Mouse (Mus musculus) hindbrain, embryonic 14.5 days (tissue): Measurements from ENCODE around the gene Gm4981. TPM values are rescaled to one million over a fixed set of nuclear protein-coding genes. Genes with fewer than 3 reads are reported as not detected.
"Not testable (repeated sequence)": the region's sequence is repeated elsewhere in the genome, so short reads cannot be mapped to it uniquely, and the experiment has no call there.

Experiments used
- ATAC-seq: fragments of 200-750 bp; cut with Nextera tagmentation; 2 replicates; pipeline ENCODE4 v1.8.0; 2017; ENCODE audit warnings: moderate number of reproducible peaks, mild to moderate bottlenecking, moderate TSS enrichment, moderate library complexity; ENCODE audit not compliant: low FRiP score
- DNase-seq: peaks from one replicate; pipeline ENCODE4 v3.0.0-alpha.2; 2015; ENCODE audit warnings: low spot score
- H3K27ac ChIP-seq: fragments of 300-500 bp; sonication (generic); 2 replicates; pipeline ENCODE4 v1.5.1; 2014; ENCODE audit warnings: mild to moderate bottlenecking, moderate library complexity
- H3K27me3 ChIP-seq: fragments of 300-500 bp; sonication (generic); 2 replicates; pipeline ENCODE4 v1.6.1; 2014; ENCODE audit warnings: mild to moderate bottlenecking, low read length, mixed read lengths; ENCODE audit not compliant: control insufficient read depth, insufficient read depth
- H3K36me3 ChIP-seq: fragments of 300-500 bp; sonication (generic); replicated peaks from 2 replicates; pipeline ENCODE4 v1.6.1; 2014; ENCODE audit not compliant: control insufficient read depth, insufficient read depth
- H3K4me1 ChIP-seq: fragments of 300-500 bp; sonication (generic); replicated peaks from 2 replicates; pipeline ENCODE4 v1.6.1; 2014; ENCODE audit warnings: antibody characterized with exemption, low read length, mixed read lengths; ENCODE audit not compliant: control insufficient read depth, insufficient read depth
- H3K4me2 ChIP-seq: fragments of 300-500 bp; sonication (generic); replicated peaks from 2 replicates; pipeline ENCODE4 v1.6.1; 2014; ENCODE audit warnings: mild to moderate bottlenecking, moderate library complexity
- H3K4me3 ChIP-seq: fragments of 300-500 bp; sonication (generic); replicated peaks from 2 replicates; pipeline ENCODE4 v1.5.1; 2014; ENCODE audit warnings: mild to moderate bottlenecking, low read length
- H3K9ac ChIP-seq: fragments of 300-500 bp; sonication (generic); 2 replicates; pipeline ENCODE4 v1.6.1; 2014
- H3K9me3 ChIP-seq: fragments of 300-500 bp; sonication (generic); 2 replicates; pipeline ENCODE4 v1.6.1; 2016; ENCODE audit warnings: low read length; ENCODE audit not compliant: control insufficient read depth
- WGBS: fragments of 180-500 bp; shearing (Covaris S2); extraction: QIAGEN DNeasy Blood & Tissue Kit; methylation state at CpG from one replicate; pipeline ENCODE4 v1.1.7; 2014; 5-methylcytosine and 5-hydroxymethylcytosine counted together
- polyA plus RNA-seq: library from polyadenylated mRNA; unstranded; fragments of >200 nt; fragmentation: Nextera tagmentation; extraction: Ambion mirVana; gene quantifications from 2 replicates; pipeline ENCODE4 v1.2.1, GENCODE M21; 2014

Gm4981 gene
- polyA plus RNA-seq = not detected in 2 replicates

DNA sequence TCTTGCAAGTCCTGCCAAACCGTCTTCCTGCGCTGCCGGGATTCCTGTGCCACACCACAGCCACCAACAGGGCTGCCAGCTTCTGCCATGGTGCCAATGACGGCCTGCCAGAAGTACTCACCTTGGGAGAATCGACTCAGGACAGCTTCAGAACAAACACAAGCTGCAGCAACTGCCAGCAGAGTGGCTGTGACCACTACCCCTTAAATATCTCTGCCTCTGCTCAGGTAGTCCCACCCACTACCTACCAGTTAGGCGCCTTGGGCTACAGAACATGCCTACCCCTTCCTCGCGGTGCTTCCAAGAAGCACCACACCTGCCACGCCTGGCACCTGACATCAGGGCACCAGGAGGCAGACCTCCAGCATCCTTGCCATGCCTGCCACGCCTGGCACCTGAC is at the start of gene Gm4981:
Gm4981 (minus strand) TSS at position 89 of the 400 bp plus-strand sequence.
- DNase-seq (no peak), ATAC-seq (no peak)
- H3K27me3 ChIP-seq = no peaks in the 10 kb centered on the region
- H3K9me3 ChIP-seq = peaks cover 16% of the 10 kb centered on the region
- no peaks in the 10 kb centered on the region for H3K36me3 ChIP-seq
- no peak within 1 kb of the TSS for H3K9ac ChIP-seq
- 94% methylated on average over 10 of the region's 10 CpGs for WGBS
- no peak within 1 kb of the TSS for H3K4me3 ChIP-seq
- H3K4me2 ChIP-seq = no peak within 1 kb of the TSS
- H3K27ac ChIP-seq = no peak within 1 kb of the TSS
- no peaks in the 10 kb centered on the region for H3K4me1 ChIP-seq

- Histone ChIP-seq H3K9me3 (no peaks in the 10 kb centered on the region), H3K4me2 (no peak overlapping the region), H3K36me3 (peaks cover 82% of the 10 kb centered on the region), H3K9ac (no peak overlapping the region), H3K27ac (no peak overlapping the region), H3K27me3 (no peaks in the 10 kb centered on the region), H3K4me1 (no peaks in the 10 kb centered on the region), H3K4me3 (no peak overlapping the region)
- DNase-seq (no peak), ATAC-seq (no peak)
- 97% methylated on average over 7 of the region's 7 CpGs for WGBS
These were observed 45.7 kb upstream of the Gm4981 start for GRCm38 (mm10) chr10:58282238-58282637.

DNA sequence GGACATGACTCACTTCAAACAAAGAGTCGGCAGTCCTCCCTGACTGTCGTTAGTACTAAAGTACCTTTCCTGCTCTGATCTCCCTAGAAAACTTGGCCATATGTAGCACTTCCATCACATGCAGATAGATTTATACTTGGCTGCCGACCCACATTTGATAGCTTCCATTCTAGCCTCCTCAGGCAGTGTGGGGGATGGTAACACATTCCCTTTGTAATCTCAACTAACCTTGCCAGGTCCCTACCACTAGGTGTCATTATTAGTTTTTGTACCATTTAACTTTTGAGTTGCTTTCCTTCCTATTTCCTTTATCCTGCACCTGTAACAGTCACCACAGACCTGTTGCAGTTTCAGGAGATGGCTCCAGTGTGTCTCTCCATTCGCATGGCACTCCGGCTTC is 22.0 kb upstream of the Gm4981 start:
- H3K9me3 ChIP-seq = no peaks in the 10 kb centered on the region
- DNase-seq = no peak
- ATAC-seq = no peak
- peaks cover 49% of the 10 kb centered on the region for H3K36me3 ChIP-seq
- 82% methylated on average over 5 of the region's 5 CpGs for WGBS
- H3K27ac ChIP-seq = no peak overlapping the region
- peaks cover 14% of the 10 kb centered on the region for H3K4me1 ChIP-seq
- no peak overlapping the region for H3K4me3 ChIP-seq
- H3K27me3 ChIP-seq = no peaks in the 10 kb centered on the region
- no peak overlapping the region for H3K9ac ChIP-seq
- H3K4me2 ChIP-seq = no peak overlapping the region

DNA sequence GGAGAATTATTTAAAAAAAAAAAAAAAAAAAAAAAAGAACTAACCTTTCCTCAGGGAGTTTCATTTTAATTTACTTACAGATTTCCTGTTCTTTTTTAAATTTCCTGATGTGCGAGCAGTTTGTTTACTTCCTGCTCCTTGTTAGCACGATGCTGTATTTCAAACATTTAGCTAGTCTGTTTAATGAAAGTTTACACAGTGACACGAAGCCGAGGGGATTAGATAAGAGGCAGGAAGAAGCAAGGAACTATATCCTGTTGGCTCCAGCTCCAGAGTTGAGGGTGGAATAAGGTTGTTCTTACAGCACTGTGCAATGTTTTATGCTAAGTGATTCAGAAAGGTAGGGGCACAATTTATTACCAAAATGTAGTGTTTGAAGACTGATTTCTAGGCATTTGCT is 19.5 kb upstream of the Gm4981 start:
- Histone ChIP-seq H3K9ac (peak overlapping the region; percentile 87), H3K4me1 (peaks cover 14% of the 10 kb centered on the region), H3K27me3 (no peaks in the 10 kb centered on the region), H3K4me2 (peak overlapping the region; percentile 63), H3K4me3 (peak overlapping the region; percentile 90), H3K36me3 (peaks cover 31% of the 10 kb centered on the region), H3K9me3 (no peaks in the 10 kb centered on the region), H3K27ac (peak overlapping the region; percentile 81; the same call in 1 of the 2 replicates)
- DNase-seq (no peak), ATAC-seq (no peak)
- 11% methylated on average over 4 of the region's 4 CpGs for WGBS

DNA sequence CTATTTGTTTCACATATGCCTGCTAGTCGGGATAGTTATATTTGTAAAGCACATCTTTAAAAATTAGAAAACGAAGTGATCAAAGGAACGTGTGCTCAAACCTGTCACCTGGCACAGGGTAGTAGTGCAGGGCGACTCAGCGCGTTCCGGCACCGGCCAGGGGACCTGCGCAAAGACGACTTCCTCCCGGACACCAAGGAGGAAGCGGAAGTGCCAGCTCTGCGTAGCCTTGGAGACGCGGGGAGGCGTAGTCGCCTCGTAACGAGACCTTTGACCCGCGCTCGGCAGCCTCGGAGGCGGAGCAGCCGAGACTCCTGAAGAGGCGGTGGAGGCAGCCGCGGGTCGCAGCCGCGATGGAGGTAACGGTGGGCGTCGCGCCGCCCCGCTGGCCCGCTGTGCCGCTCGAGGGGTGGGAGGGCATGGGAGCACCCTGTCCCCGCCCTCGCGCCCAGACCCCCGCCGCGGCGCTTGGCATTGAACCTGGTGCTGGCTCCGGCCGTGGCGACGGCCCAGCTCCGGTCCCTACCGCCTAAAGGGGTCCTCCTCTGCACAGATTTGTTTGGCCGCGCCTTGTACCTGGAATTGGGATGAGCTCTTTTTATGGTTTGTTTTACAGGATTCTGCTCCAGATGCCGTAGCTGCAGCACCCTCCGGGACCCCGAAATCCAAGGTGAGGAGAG is 18.9 kb upstream of the Gm4981 start, which contains the start of gene Gcc2:
Gcc2 (plus strand) TSS at position 285 of the 680 bp plus-strand sequence.
- Histone ChIP-seq H3K27me3 (no peaks in the 10 kb centered on the region), H3K27ac (peak within 1 kb of the TSS; percentile 81), H3K4me3 (peak within 1 kb of the TSS; percentile 90), H3K4me2 (peak within 1 kb of the TSS; percentile 63), H3K9me3 (no peaks in the 10 kb centered on the region), H3K36me3 (peaks cover 26% of the 10 kb centered on the region), H3K4me1 (peaks cover 14% of the 10 kb centered on the region), H3K9ac (peak within 1 kb of the TSS; percentile 87)
- peak; percentile 95 for DNase-seq
- peak; percentile 99 for ATAC-seq
- 0% methylated on average over 49 of the region's 58 CpGs for WGBS

- Histone ChIP-seq H3K27ac (no peak overlapping the region), H3K27me3 (no peaks in the 10 kb centered on the region), H3K4me2 (peak overlapping the region; percentile 63), H3K36me3 (peaks cover 20% of the 10 kb centered on the region), H3K4me1 (peaks cover 14% of the 10 kb centered on the region), H3K9ac (peak overlapping the region; percentile 87), H3K9me3 (no peaks in the 10 kb centered on the region), H3K4me3 (peak overlapping the region; percentile 90)
- 28% methylated on average over 6 of the region's 6 CpGs for WGBS
- peak; percentile 30 for DNase-seq
- 0 out of 2 replicates have a peak, but pooled peaks have one; percentile 14 for ATAC-seq
These were observed 18.2 kb upstream of the Gm4981 start for GRCm38 (mm10) chr10:58254635-58255175.

GRCm38 (mm10) chr10:58249535-58249934 is 13.0 kb upstream of the Gm4981 start:
- WGBS = 15% methylated on average over 1 of the region's 1 CpGs
- no peak for ATAC-seq
- no peaks in the 10 kb centered on the region for H3K36me3 ChIP-seq

DNA sequence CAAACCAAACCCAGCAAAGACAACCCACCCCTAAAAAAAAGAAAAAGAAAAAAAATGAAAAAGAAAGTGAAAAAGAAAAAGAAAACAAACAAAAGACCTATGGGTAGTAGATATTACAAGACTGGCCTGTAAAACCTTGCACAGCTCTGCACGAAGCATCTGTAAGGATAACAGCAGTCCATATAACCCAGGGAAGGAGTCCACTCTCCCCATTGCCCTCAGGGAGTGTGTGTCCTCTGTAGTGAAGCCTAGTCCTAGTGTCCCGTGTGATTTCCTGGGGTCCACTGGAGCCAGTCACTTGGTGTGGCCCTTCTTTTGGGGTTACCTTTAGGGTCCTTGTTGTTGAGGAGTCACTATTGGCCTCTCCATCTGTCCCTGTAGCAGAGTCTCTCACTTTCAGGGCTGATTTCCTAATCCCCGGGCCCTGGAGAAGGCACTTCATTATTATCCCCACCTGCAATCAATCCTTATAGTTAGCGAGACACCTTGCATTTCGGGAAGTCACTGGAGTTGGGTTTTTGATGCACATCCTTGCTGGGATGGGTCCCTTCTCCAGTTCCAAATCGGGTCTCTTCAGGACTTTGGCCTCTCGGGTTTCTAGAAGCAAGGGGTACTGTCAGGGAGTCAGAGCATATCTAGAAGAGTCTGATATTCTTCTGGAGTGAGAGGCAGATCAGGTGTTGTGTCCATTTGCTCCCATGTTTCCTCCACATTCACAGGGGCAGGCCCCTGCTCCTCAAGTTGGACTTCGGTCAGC is 2.7 kb upstream of the Gm4981 start:
- not testable (repeated sequence) for H3K4me3 ChIP-seq, H3K4me2 ChIP-seq, H3K27ac ChIP-seq, DNase-seq, H3K9ac ChIP-seq, H3K36me3 ChIP-seq, H3K27me3 ChIP-seq, H3K4me1 ChIP-seq, H3K9me3 ChIP-seq
- WGBS = 89% methylated on average over 8 of the region's 8 CpGs
- ATAC-seq = peak; percentile 89

More at GRCm38 (mm10) chr10:58249535-58249934, 13.0 kb upstream of the Gm4981 start:
- H3K9me3 ChIP-seq = no peaks in the 10 kb centered on the region
- no peak overlapping the region for H3K4me2 ChIP-seq
- no peak overlapping the region for H3K9ac ChIP-seq
- no peak overlapping the region for H3K27ac ChIP-seq
- H3K4me3 ChIP-seq = no peak overlapping the region
- no peaks in the 10 kb centered on the region for H3K27me3 ChIP-seq
- peaks cover 2% of the 10 kb centered on the region for H3K4me1 ChIP-seq
- no peak for DNase-seq

- not testable (repeated sequence) for H3K9ac ChIP-seq, H3K4me2 ChIP-seq, H3K36me3 ChIP-seq, H3K4me1 ChIP-seq, H3K4me3 ChIP-seq, H3K27ac ChIP-seq, ATAC-seq, DNase-seq, H3K27me3 ChIP-seq
- WGBS = 88% methylated on average over 4 of the region's 4 CpGs
- peaks cover 17% of the 10 kb centered on the region for H3K9me3 ChIP-seq
These were observed 1.5 kb downstream of the Gm4981 start for GRCm38 (mm10) chr10:58234985-58235384.
